Mouse (Mus musculus): Measurements from ENCODE around the gene Ppib. TPM values are rescaled to one million over a fixed set of nuclear protein-coding genes. Genes with fewer than 3 reads are reported as not detected.

Ppib gene
- total and polyA plus RNA-seq, 2 experiments from 2014 or later = 223 to 395 TPM

GRCm38 (mm10) chr9:66114341-66114740, 54.3 kb downstream of the Ppib start:
- Histone ChIP-seq H3K4me2 (ENCODE audit: low read depth, low read length) (no peak overlapping the region), H3K4me1 (ENCODE audit: insufficient read depth, low read length) (no peaks in the 10 kb centered on the region; the same call in 1 of the 2 replicates), H3K9me3 (ENCODE audit: low read length) (no peaks in the 10 kb centered on the region), H3K36me3 (ENCODE audit: insufficient read depth, low read length) (no peaks in the 10 kb centered on the region), H3K27me3 (ENCODE audit: insufficient read depth, low read length) (no peaks in the 10 kb centered on the region), H3K27ac (no peak overlapping the region), H3K9ac (replicated peaks; ENCODE audit: low read length) (no peak overlapping the region), H3K4me3 (ENCODE audit: low read length) (no peak overlapping the region)
- no peak for TF ChIP-seq CTCF (IDR thresholded peaks at IDR 0.05; ENCODE audit: low read depth)
- no peak for ATAC-seq
- DNase-seq (ENCODE audit: low spot score) = no peak
- 96% methylated on average over 3 of the region's 3 CpGs for WGBS

Other genes with a start within 250 kb of the Ppib start
- gene Zfp609, start 232.7 kb upstream of the Ppib start, total RNA-seq (2014; rRNA removed) = 8.9 and 10.2 TPM in 2 replicates
- 4.1 and 5.6 TPM in 2 replicates for gene Zfp609, start 232.7 kb upstream of the Ppib start, polyA plus RNA-seq (2015; fragmentation: Nextera tagmentation; extraction: Ambion mirVana)
- 14.0 and 15.6 TPM in 2 replicates for gene Pclaf, start 170.0 kb upstream of the Ppib start, total RNA-seq (2014; rRNA removed)
- 29.8 and 35.8 TPM in 2 replicates for gene Pclaf, start 170.0 kb upstream of the Ppib start, polyA plus RNA-seq (2015; fragmentation: Nextera tagmentation; extraction: Ambion mirVana)
- 15.6 and 25.7 TPM in 2 replicates for gene Trip4, start 151.4 kb upstream of the Ppib start, total RNA-seq (2014; rRNA removed)
- gene Trip4, start 151.4 kb upstream of the Ppib start, polyA plus RNA-seq (2015; fragmentation: Nextera tagmentation; extraction: Ambion mirVana) = 23.8 and 23.9 TPM in 2 replicates
- 23.1 and 28.9 TPM in 2 replicates for gene Csnk1g1, start 151.3 kb upstream of the Ppib start, total RNA-seq (2014; rRNA removed)
- 18.2 and 19.6 TPM in 2 replicates for gene Csnk1g1, start 151.3 kb upstream of the Ppib start, polyA plus RNA-seq (2015; fragmentation: Nextera tagmentation; extraction: Ambion mirVana)
- 7.1 and 8.8 TPM in 2 replicates for gene Snx22, start 9.5 kb downstream of the Ppib start, total RNA-seq (2014; rRNA removed)
- gene Snx22, start 9.5 kb downstream of the Ppib start, polyA plus RNA-seq (2015; fragmentation: Nextera tagmentation; extraction: Ambion mirVana) = 12.8 and 13.2 TPM in 2 replicates
- 43.4 and 50.4 TPM in 2 replicates for gene Snx1, start 66.4 kb downstream of the Ppib start, total RNA-seq (2014; rRNA removed)
- gene Snx1, start 66.4 kb downstream of the Ppib start, polyA plus RNA-seq (2015; fragmentation: Nextera tagmentation; extraction: Ambion mirVana) = 47.3 and 55.0 TPM in 2 replicates
- 25.5 and 29.4 TPM in 2 replicates for gene Ciao2a, start 66.4 kb downstream of the Ppib start, total RNA-seq (2014; rRNA removed)
- 77.6 and 84.8 TPM in 2 replicates for gene Ciao2a, start 66.4 kb downstream of the Ppib start, polyA plus RNA-seq (2015; fragmentation: Nextera tagmentation; extraction: Ambion mirVana)
- 0.21 TPM in 1 of 2 replicates, not detected in the other for gene Dapk2, start 98.0 kb downstream of the Ppib start, total RNA-seq (2014; rRNA removed)
- 0.55 and 0.58 TPM in 2 replicates for gene Dapk2, start 98.0 kb downstream of the Ppib start, polyA plus RNA-seq (2015; fragmentation: Nextera tagmentation; extraction: Ambion mirVana)

Data from hindbrain, postnatal 0 days (tissue).